Mouse (Mus musculus) urinary bladder, postnatal 14 days (tissue): ENCODE data around the gene Phf24.

Experiments
- DNase-seq: peaks from one replicate; pipeline ENCODE4 v3.0.0; 2021; ENCODE audit warnings: low spot score

The Phf24 gene

DNA sequence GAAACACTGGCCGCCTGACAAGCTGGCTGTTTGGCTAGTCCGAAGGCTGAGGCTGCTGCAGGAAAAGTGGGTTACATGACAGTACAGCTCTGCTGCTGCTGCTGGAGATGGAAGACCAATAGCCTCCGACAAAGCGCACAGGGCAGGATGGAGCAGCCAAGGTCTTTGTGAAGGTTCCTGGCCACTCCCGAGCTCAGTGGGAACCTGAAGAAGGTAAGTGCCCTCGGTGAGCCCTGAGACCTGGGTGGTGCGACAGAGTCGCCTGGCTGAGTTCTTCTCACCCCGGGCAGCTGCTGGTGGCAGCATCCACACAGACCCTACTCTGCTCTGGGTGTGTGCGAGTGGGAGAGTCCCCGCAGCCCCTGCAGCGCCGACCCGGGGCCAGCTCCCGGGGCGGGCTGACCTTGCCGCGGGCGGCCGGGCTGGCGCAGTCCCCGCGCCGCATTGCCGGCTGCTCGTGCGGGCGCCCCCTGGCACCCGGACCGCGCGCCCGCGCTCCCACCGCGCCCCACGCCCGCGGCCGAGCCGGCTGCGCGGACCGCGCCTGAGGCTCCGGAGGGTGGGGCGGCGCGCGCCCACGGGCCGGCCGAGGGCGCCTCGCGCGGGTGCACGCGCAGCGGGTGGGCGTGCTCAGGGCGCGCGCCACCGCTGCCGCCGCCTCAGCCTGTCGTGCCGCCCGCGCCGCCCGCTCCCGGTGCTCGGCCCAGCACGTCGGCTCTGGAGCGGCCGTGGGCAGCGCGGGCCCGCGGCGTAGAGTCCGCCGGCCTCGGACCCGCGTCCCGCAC is at the start of gene Phf24:
TSS of gene Phf24 (plus strand) at position 44 of the 785 bp plus-strand sequence.
- peak; percentile 11 for DNase-seq

DNA sequence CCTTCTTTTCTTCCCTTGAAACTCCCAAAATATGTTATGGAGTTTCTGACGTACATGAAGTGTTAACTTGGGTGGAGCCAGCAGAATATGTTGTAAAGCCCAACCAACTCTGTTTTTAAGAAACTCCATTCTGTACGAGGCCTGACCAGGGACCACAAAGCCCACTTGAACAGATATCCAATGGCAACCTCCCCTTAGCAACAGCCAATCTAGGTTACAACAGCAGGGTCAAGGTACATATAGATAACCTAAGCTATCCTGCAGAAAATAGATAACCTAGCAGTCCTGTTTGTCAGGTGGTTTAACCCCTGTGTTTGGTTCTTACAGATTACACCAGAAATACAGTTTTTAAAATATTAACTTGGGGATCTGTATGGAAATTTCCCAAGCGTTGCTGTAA is 49.1 kb upstream of the Phf24 start:
- DNase-seq, result no peak

DNA sequence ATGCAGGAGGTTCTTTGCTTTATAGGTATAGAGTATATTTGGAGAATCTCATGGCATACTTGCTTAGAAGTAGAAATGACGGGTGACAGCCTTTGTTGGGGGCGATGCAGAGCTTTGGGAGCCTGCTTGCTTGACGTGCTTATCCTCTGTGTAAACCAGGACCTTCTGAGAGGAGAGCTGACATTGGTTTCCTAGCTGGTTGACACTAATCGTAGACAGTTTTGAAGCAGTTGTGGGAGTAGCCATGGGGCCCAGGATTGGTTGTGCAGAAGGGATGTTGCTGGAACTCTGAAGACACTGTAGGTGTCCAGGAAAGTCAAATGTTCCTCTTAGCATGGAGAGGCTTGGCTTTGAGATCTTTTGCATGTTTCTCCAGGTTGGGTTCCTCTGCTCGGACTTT is 48.3 kb upstream of the Phf24 start:
- DNase-seq, result no peak

DNA sequence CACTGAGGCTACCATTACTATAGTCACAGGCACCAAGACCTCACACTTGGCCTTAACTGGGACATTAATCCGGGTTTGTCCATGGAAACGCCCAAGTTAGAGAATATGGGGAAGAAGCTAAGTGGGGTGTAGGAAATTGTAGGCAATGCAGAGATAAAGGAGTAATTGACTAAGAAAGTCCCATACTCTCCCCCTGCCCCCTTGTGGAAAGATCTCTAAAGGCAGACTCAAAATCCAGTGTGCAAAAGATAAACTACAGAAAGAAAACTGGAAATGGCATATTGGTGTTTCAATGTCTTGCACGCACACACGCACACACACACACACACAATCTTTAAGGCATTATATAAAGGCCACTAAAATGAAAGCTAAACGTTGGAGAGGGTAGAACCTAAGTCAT is 45.7 kb upstream of the Phf24 start:
- no peak for DNase-seq

DNA sequence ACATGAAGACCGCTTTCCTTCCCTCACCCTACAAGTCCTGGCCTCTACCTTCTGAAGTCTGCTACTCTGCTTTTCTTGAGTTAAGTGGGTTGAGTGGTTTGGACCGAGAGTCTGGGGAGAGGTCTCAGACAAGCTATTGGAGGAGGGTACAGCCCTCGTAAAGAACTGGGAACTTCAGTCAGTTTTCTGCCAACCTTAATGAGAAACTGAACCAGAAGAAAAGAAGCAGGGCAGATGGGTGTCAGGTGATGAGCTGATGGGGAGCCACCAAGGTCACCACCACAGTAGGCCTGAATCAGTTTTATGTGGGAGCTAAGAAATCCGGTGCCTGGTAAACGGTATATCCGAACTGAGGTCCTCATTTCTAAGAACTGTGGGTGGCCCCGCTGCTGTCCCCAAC is 44.3 kb upstream of the Phf24 start:
- no peak for DNase-seq

DNA sequence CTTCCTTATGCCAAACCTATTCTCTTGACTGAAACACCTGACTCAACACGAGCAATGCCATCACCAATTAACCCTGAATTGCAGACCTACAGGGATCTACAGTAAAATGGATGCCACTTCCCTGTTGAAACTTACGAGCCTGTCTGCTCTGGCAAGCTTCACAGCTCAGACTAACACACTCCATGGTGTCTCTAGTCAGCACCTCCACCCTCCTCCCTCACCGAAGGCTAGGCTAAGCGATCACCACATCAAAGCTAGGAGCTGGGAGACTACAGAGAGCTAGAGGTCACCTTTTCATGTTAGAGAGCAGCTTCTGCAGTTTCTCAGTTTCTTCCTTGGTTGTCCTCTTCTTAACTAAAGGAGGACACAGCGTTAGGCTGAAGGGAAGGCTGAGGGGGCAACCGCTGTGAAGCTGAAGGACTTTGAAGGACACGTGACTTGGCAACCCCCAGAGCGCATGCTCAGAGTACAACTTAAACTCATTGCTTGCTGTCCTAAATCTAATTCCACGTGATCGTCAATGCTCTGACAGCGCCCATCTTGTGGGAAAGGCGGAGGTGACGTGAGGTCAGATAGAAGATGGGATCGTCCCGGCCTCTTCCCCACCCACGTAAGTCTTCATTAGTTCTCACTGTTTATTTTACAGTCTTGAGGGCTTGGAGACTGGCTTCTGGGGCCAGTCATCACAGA is 43.6 kb upstream of the Phf24 start:
- no peak for DNase-seq

DNA sequence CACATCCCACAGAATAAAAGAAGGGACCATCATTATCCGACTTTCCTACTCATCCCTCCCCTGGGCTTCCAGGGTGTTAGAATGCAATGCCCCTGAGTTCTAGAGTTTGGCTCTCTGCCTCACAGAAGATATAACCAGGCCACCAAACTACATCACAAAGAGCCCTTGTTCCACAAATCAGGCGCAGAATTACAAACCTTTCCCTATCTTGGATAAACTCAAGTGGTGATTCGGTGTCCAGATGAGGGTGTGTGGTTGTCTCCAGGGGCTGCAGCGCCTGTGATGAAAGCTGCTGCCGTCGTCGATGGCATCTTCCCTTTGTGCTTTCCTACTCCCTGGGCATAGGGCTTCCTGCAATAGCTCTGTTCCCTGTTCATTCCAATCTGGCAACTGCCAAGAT is 42.3 kb upstream of the Phf24 start, which contains the start of gene Fam205c:
TSS of gene Fam205c (minus strand) at position 101 of the 400 bp plus-strand sequence.
- DNase-seq, result no peak

DNA sequence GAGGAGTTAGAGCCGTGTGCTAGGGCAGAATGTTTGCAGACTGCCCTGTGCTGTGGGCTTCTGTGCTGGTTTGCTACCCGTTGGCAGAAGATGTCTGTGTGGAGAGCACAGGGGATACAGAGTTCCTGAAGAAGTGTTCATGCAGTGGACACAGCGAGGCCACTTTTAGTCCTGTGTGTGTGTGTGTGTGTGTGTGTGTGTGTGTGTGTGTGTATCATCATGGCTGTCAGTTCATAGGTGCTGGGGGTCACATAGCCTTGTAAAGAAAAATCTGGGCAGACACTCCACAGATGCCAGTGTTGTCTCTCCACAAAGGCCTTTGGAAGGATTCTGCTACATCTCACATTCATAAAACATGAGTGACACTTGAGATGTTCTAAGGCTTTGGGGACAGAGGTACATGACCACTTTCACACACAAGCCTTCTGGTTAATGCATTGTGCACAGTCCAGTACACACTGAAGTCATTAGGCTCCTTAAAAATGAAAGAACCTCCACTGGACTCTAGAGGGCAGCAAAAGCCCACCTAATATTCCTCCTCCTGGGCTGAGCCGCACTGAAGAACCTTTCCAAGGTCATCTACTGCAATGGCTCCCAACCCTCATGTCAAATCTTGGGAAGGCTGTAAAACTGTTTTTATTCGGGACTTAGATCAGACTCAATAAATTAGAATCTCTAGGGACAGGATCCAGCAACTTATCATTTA is 39.7 kb upstream of the Phf24 start:
- peak; percentile 45 for DNase-seq

DNA sequence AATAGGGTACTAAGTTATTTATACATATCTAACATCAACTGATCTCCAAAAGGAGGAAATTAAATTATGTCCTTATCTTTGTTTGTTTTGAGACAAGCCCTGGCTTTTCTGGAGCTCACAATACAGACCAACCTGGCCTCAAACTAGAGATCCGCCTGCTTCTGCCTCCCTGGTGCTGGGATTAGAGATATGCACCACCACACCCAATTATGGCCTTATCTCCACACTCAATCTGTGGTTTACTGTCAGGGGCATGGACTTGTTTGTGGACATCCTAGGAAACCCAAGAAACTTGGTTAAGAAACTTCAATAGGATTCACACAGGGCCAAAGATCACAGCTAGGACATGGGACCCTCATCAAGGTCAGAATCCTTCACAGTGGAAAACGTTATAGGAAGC is 38.8 kb upstream of the Phf24 start:
- no peak for DNase-seq

DNA sequence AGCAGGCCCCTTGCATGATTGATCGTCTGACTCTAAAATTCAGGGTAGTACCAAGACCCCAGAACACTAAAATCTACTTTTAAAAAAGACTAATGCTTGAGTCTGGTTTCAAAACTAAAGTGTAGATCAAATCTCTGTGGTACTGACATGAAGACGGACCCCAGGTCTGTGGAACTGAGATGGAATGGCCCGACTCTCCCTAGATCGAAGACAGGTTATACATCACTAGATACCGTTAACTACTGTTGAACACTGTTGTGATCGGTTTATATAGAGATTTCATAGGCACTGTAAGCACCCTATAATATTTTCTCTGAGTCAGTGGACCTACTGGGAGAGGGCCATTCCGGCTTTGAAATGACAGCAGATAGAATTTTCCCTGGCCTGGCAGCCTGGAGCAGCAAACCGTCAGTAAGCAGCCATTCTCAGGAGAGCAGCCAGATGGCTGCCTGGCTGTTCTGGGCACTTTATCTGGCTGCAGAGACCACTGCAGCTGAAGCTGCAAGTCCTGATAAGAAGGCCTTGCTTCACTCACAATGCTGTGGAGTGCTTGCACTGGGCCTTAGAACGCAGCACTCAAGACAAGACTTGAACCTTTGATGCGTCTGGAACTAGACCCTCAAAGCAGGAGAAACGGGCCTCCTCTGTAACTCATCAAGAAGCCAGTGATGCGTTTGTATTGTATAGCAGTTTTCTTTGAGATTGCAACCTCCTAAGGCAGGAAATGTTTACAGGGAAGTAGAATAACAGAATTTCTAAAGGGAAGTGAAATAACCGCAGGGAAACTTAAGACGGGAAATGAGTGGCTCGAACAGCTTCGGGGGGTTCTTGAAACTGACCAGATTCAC is 36.4 kb upstream of the Phf24 start:
- DNase-seq, result no peak

DNA sequence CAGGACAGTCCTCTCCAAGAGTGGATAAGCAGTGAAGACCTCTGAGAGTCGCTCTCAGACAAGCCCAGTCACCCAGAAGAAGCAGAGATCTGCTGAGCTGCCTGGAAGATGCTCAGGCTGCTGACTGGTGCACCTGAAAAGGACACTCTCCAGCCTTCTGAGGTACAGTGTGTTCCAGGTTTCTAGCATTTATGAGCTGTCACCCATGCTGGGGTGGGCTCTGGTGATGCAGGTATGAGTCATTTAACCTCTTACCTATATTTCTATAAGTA is 35.8 kb upstream of the Phf24 start:
- no peak for DNase-seq

DNA sequence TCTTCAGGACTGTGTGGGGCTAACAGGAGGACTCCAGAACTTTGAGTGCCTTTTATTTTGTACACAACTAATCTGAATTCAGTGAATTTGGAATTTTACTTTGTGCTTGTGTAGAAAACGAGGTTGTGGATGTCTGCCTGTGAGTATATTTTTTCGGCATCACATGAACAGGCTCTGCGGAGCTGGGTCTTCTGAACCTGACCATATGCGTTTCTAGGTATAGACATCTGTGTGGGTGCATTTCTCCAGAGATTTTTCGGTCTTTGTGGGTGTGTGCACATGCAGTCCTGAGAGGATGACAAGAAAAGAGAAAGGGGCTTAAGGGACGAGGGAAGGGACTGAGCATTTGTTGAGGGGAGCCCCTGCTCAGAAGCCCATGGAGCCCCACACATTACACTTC is 29.5 kb upstream of the Phf24 start:
- DNase-seq, result no peak

DNA sequence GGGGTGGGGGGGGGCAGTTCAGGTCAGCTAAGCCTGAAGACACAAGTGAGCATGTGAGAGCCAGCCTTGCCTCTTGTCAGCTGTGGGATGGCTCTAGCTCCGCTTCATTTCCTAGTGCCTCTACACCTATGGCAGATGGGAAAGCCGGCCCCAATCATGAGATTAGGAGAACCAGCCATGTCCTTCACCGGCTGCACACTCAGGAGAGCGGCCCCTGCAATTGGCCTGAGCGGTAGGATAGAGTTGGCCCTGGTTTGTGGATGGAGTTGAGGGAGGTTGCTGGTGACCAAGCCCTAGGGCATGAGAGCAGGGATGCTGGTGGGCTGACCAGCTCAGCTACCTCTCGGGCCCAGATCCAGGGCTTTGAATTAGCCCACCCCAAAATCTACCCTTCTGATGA is 27.7 kb upstream of the Phf24 start:
- no peak for DNase-seq

DNA sequence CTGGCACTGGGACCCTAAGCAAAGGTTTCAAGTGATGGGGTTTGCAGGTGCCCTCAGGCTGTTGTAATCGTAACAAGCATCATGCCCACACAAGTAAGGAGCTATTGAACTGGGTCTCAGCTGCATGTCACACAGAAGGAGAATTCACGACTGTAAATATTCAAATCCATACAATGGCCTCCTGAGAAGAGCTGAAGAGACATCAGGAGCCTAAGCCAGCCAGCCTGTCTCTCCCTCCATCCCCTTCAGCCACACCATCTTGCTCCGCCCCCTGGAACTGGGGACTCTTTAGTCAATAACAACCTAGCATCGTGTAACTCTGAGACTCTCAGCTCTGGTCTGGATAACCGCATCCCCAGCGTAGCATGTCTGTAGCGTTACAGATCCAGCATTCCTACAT is 25.3 kb upstream of the Phf24 start:
- DNase-seq, result no peak

DNA sequence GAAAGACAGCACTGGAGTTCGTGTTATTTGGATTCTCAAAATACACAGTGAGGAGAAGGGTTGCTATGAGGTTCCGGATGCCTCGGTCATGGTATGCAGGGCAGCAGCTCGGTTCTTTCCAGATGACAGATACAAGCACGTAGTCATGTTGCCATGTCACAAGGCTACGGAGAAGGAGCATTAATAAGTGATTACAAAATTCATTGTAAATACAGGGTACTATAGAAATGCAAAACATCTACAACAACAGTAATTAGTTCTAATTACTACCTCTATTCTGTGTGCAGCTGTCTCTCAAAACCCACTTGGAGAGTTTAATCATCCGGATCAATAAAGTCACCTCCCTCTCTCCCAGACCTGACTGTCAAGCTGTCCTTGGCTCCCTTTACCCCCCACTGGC is 21.3 kb upstream of the Phf24 start:
- DNase-seq, result no peak

DNA sequence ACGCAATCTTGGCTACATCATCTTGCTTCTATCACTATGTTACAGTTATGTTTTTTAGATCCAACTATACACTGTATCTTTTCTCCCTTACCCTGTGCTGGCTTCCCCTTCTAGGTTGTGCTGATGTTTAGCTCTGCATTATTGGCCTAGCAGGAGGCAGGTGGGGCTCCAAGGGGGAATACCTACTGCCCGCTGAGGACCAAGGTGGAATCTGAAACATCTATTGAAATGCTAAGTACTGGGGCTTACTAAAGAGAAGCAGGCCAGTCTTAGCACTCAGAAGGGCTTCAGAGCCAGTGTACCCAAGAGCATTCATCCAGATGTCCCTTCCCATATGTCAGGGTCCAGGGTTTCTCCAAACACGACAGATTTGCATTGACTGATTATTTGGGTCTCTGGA is 17.5 kb upstream of the Phf24 start:
- no peak for DNase-seq

DNA sequence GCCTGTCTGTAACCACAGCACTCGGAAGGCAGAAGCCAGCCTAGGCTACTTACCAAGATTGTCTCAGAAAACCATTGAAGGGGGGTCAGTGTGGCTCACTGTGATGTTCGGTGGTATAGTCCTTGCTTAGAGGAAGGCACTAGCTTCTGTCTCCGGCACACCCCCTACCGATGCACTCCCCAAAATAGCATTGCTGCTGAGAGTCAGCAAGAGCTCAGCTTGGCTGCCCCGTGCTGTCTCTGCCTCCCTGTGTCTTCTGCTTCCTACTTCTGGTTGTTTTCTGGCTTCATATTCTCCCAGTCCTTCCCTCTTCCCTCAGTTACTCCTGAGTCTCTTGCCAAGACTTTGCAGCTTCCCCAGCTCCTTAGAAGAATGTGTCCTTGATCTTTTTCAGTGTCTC is 15.6 kb upstream of the Phf24 start:
- DNase-seq, result no peak

DNA sequence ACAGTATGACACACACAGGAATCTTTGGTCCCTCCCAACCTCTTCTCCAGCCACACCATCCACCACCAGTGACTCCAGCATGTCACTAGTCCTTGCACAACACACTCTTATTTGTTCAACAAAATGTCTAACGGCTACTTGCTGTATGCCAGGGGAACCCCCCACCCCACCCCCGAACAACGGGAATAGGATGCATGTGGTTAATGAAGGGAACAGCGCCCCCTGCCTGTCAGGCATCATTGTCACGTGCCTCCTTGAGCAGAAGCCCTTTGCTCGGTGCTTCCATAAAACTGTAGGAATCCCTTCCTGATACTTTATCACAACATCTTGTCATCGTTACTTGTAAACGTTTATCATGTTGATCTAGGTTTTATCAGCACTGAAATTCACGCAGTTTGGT is 14.3 kb upstream of the Phf24 start:
- no peak for DNase-seq

DNA sequence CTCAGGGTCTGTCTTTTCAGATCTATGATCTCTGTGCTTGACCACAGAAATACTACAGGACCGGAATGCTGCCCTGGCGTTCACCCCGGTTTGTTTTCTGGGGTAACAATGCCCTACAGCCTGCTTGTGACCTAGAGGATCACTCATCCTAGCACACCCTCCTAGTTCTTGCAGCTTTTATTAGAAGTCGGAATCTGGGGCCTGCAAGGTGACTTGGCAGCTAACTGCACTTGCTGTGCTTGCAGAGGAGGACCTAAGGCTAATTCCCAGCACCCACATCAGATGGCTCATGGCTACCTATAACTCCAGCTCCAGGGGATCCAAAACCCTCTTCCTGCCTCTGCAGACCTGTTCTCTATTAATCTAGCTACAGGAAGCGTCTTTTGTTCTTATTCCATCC is 13.7 kb upstream of the Phf24 start:
- no peak for DNase-seq

DNA sequence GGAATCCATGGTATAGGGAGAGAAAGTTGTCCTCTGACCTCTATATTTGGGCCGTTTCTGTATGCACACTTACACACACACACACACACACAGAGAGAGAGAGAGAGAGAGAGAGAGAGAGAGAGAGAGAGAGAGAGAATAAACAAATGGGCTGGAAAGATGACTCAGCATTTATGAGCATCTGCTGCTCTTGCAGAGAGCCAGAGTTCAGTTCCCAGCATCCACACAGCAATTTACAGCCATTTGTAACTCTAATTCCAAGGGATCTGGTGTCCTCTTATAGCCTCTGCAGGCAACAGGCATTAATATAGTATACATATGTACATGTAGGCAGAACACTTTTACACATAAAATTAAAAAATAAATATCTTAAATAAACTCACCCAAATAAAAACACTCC is 12.5 kb upstream of the Phf24 start:
- DNase-seq, result no peak

DNA sequence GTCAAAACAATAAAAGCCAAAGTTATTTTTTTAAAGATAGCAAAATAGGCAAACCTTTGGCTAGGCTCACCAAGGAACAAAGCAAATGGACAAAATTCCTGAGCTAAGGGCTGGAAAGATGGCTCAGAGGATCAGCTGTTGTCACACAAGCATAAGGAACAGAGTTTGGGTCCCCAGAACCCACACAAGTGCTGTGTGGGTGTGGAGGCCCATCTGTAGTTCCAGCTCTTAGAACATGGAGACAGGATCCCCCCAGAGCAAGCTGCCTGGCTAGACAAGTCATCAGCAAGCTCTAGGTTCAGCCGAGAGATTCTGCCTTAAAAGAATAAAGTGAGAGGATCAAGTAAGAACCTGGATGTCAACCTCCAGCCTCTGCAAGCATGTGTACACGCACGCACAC is 11.9 kb upstream of the Phf24 start:
- no peak for DNase-seq

DNA sequence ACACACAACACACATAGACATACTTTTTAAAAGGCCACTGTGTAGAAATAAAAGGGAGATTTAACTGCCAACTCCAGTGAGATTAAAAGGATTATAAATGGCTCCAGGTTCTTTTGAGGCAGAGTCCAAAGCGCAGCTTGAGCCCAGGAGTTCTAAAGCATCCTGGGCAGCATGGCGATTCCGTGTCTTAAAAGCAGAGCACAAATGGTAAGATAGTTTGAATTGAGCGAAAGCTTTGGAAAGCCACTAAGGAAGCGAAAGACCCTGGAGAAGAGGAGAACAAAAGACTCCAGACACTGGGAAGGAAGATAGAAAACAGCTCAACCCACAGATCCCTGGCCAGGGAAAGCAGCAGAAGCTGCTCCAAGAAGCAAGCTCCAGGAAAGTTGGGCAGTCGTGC is 11.5 kb upstream of the Phf24 start:
- no peak for DNase-seq

DNA sequence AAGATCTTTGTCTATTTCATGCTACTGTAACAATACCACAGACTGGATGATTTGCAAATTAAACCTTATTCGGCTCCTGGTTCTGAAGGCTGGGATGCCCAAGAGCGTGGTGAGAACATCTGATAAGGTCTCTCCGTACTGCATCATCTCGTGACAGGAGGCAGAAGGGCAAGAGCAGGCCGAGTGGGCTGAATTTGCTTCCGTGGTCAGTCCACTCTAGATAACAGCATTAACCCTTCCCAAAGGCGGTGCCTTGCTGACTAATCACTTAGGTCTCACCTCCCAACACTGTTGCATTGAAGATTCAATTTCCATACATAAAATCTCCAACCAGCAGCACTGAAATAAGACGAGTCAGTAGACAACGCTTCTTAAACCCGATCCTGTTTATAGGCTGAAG is 3.1 kb upstream of the Phf24 start:
- DNase-seq, result no peak
